Mouse (Mus musculus): ENCODE data around the gene Nfib.

Nfib gene

DNA sequence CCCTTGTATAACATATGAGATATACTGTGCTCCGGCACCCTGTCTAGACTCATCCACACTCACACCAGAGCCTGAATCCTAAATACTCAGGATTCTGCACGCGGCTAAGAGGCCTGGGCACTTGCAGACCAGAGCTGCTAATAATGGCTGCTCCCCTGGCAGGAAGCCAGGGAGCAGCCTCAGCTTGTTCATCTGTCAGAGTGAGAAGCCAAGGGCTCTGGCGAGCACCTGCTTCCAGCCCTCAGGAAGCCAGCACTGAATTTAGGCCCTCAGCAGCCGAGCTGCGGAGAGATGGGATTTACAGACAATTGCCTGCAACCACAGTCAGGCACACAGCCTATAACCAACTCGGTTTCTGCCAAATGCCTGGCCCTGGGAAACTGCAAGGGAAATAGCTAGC lies 15.3 kb downstream of the Nfib start:
- no peak for DNase-seq (ENCODE audit: low spot score)

DNA sequence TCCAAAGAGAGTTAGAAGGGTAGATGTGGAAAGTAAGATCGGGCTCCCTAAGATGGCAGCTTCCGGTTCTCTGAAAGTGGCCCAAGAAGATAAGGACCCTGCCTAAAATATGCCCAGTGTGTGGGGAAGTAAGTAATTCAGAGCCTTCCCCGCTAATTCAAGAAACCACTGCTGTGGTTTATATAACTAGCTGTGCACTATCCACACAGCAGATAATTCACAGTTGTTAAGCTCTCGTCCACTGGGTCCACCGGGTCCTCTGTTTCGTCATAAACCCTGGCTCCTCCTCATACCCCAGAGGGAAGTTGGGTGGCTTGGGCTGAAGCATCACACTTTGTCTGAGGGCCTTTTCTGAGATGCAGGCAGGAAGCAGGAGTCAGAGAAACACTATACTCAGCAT lies 19.5 kb downstream of the Nfib start:
- DNase-seq (ENCODE audit: low spot score) = no peak

DNA sequence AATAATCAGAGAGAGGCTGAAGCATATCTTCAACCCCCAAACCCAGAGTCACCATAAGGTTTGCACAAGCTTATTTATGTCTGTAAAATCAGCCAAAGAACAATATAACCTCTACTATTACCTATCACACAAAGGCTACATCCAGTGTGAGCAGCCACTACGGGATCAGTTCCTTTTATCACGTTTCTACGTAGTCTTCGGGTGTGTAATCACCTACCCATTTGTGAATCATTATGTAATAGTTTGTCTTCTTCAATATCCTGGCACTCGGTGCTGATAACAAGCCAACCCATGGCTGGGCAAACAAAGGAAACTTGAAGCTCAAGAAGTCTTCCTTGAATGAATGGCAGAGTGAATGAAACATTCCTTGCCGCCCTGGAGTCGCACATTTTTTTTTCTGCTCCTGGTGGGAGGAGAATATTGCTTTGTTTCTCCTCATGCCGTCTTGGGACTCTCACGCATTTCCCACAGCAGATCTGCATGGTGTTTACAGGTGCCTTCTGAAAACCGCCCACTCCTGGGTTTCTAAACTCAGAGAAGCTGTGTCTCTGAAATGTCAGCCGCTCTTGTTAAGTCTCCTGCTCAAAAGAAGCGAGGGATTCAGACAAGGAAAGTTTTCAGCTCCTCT lies 21.3 kb downstream of the Nfib start:
- no peak for DNase-seq (ENCODE audit: low spot score)

DNA sequence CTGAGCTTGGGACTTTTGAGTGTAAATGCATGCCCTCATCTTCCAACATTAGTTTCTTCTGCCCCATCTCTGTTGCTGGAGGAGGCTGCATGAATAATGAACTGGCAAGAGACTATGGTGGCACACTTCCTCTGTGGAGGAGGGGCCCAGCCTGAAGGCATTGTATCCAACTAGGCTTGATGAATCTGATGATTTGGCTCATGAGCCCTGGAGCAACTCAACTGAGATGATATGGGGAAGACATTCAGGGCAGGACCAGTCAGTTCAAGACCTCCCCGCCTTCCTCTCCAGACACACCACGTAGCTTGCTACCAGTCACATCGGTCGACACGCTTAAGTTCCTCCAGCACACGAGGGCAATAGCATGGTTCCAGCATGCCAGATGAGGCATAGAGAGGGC lies 22.0 kb downstream of the Nfib start:
- no peak for DNase-seq (ENCODE audit: low spot score)

DNA sequence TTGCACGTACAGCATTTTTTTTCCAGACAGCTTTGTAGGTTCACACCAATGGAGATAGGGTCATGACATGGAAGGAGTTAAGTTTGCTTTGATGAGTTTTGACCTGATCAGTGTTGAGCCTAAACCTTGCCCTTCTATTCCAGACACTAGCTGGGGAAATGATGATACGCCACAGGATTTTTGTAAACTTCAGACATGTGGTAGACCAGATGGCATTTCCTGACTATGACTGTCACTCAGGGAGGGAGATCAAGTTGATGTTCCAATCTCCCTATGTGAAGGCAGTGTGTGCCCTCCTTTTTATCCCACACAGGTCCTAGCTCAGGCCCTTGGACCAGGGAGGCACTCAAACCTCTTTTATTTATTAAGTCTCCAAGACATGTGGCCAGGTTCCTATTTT lies 29.4 kb downstream of the Nfib start:
- DNase-seq (ENCODE audit: low spot score) = no peak

DNA sequence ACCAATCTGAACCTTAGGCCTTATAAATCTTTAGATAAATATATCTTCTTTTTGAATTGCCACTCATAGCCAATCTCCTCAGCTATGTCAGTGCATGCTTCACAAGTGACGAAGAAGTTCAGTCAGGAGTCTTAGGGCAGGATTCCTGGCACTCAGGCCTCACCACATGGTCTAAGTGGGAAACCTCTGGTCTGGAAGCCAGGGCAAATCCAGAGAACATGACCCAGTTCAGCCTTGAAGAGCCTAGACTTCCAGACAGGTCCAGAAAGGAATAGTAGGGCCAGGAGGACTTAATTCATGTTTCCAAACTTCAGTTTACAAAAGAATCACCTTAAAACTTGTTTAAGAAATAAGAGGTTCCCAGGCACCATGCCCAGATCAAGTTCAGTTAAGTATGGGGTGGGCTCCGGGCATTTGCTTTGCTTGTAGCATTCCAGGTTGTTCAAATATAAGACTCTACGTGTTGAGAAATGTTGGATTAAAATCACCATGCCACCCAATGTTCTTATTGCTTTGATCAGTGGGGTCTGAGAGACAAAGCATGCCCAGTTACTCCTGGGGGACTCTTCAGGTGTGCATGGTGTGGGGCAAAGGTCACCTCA lies 38.2 kb downstream of the Nfib start:
- no peak for DNase-seq (ENCODE audit: low spot score)

DNA sequence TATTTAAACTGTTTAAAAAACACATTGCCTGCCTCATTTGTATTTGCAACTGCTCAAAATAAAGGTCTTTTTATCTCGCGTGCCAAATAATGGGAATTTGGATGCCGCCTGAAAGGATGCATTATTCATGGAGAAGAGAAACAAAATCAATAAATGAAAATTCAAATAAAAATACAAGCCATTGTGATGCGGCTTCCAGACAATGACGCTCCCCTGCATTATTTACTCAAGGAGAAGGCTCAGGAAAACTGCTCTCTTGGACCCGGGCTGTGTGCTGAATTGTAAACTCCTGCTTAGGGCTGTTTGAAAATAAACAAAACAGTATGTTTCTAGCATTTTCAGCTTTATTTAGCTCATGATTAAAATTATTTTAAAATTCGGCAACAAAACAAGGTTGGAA lies 41.1 kb downstream of the Nfib start:
- DNase-seq (ENCODE audit: low spot score) = no peak

DNA sequence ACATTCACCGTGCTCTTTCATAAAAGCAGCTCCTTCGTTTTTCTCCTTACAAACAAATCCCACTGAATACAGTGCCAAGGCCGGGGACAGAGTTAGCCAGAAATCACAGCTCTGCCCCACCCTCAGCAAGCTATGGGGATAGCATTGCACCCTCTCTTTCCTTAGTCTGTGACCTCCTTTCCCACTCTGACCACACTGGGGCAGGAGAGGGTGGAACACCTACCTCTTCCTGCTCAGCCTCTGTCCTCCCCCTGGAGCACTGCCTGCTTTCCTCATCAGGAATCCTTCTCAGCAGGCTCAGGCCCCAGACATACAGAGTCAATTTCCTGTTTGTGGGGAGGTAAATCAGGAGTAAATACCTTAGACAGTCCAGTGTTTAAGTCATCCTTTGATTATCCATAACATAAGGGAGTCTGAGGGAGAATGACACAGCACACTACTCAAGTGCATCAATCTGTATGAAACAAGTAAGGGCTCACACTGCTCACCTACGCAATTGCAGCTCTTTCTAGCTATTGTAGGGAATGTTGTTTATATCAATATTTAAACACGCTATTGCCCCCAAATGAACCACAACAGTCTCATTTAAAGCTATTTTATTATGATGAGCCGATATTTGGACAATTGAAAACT lies 41.7 kb downstream of the Nfib start:
- DNase-seq (ENCODE audit: low spot score) = no peak

DNA sequence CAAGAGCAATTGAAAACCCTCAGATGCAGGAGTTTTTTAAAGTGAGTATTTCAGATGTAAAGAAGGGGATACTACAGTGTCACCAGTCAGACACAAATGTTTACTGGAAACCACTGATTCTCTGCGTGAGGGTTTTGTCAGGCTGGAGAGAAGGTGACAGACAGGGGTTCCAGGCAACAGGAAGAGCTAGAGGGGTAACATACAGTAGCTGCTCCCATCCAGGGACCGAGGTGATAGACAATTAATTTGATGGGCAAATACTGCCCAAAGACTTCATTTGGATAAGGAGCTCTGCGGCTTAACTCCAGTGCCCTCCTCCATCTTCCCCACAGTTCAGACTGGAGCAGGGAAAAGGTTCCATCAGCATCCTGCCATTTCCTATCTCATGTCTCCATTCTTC lies 42.9 kb downstream of the Nfib start:
- DNase-seq (ENCODE audit: low spot score) = no peak

DNA sequence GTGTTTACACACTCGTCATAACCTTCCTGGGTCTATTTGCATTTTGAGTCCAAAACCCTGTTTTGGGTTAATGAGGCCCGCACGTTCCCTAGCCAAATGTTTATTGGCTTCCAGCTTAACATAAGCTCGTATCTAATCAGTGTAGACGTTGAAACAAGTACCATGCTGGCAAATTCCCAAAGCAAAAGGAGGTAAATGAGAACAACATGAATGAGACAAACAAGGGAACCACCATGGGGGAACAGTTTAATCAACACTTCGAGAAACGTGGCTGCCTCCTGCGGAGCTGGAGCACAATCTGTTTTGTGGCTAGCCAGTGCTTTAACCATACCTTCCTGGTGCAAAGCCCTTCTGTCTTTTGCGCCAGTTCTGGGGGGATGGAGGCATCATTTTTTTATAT lies 43.3 kb downstream of the Nfib start:
- no peak for DNase-seq (ENCODE audit: low spot score)

DNA sequence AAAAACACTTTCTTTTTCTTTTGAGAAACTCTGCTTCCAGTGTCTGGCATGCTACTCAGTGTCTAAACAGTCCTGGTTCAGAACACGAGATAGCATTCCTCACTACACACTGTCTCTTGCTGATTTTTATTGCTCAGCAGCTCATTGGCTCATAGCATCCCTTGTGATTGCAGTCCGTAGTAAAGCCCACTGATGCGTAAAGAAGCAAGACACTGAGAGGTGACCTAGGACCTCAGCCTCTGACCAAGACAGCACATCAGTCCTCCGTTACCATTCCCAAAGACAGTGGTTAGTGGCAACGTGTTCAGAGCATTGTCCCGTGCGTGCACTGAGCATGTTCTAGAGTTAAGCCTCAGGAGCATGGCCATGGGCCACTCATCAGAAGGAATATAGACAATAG lies 44.3 kb downstream of the Nfib start:
- DNase-seq (ENCODE audit: low spot score) = no peak

DNA sequence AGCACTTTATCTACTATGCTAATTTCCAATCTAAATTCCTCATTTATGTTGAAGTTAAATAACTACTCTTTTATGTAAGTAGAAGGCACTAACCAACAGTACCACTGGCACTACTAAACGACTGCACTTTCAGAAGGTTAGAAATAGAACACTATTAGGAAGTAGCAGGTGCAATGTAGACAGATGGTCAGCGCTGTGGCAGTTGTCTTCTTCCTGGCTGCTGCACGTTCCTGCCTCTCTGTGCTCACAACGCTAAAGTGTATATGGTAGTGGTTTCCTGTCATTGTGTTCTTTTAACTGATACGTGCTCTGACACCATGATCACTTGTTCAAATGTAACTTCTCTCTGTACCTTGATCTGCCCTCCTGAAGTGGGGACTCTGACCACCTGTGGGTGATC lies 59.9 kb downstream of the Nfib start:
- no peak for DNase-seq (ENCODE audit: low spot score)

DNA sequence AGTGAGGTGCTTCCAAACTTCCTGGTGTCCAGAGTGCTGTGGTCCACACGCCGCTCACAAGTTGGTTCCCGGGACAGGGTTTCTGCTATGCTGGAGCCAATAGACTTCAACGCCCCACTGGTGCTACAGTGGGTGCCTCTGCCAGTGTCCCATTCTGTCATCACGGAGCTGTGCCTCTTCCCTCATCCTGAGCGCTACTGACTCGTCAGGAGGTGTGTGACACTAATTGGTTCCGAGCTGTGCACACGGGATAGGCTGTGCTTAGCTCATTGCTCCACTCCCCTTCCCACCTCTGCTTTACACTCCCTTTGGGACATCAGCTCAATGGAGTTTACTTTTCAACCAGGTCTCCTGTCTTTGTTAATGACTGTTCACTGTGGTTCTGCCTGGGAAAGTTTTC lies 60.8 kb downstream of the Nfib start:
- DNase-seq (ENCODE audit: low spot score) = no peak

DNA sequence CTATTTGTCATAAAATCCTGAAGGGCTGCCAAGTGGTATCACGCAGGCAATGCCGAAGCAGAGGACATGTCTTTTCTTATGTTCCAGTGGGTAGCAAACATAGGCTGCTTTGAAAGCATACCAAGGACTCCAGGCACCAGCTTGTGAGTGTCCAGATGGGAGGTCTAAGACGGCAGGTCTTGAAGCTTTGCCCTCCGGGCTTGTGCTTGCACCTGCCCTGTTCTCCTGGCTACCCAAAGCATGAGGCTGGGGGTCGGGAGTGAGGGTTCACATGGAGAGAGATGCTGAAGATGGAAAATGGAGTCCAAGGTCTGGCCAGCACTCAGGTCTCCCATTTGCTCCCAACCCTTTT lies 61.8 kb downstream of the Nfib start:
- DNase-seq (ENCODE audit: low spot score) = no peak

DNA sequence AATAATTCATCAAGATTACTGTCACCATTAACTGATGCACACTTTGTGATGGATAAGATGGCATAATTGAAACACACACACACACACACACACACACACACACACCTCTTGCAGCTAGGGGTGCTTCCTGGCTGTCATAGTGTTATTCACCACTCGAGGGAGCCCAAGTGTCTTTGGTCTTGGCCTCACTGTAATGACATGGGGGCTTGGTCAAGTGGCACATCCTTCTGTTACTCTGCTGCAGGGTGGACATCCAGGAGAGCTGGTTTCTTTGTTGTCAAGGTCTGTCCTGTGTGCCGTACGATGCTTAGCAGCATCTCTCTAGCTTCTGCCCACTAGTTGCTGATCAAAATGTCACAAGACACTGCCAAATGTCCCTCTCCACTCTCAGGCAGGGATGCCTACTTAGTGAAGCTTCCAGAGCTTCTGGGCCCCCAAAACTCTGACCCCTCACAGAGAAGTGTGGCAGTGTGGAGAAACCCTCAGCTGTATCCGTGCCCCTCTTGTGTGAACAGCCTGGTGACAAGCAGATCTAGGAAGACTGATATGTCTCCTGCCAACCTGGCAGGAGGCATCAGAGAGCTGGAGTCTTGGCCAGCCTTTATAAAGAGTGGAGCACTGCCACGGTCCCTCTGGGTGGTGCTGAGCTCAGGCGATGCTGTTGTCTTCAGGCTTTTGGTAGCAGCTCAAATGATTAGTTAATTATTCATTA lies 62.4 kb downstream of the Nfib start:
- DNase-seq (ENCODE audit: low spot score) = no peak

DNA sequence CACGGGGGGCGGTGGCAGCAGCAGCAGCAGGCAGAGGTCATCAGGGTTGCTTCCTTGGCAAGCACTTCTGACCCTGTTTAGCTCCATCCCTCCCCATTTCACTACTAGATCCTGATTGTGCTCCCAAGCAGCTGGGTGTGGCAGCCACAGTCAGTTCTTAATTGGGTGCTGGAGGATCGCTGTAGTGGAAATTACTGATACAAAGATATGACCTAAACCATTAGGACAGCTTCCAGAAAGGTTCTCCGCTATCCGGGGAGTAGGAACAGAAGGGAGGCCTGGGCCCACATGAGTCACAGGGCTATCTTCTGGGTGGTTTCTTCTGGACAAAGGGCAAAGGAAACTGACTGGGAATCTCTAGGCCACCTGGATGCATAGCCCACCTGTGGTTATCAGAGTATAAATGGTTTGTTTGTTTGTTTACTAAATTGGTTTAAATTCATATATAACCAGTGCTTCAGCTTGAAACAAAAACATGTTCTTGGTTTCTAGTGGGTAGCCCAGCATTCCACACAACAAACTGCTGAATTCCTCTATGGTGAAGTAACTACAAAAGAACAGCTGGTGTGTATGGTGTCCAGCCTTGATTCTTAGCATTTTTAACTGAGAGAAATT lies 64.4 kb downstream of the Nfib start:
- no peak for DNase-seq (ENCODE audit: low spot score)

DNA sequence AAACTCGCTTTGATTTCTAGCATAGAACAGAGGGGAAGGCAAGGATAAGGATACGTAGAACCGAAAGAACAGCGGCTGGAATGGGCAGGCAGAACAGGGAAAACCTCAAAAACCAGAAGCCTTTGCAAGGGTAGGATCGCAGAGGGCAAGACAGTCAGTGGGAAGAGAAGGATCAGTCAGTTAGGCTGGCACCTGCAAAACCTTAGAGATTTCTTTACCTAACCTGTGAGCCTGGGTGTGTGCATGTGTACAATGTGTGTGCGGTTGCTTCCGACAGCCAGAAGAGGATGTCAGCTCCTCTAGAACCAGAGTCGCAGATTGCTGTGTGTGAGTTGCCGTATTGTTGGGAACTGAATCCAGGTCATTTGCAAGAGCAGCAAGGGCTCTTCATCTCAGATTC lies 67.3 kb downstream of the Nfib start:
- no peak for DNase-seq (ENCODE audit: low spot score)

DNA sequence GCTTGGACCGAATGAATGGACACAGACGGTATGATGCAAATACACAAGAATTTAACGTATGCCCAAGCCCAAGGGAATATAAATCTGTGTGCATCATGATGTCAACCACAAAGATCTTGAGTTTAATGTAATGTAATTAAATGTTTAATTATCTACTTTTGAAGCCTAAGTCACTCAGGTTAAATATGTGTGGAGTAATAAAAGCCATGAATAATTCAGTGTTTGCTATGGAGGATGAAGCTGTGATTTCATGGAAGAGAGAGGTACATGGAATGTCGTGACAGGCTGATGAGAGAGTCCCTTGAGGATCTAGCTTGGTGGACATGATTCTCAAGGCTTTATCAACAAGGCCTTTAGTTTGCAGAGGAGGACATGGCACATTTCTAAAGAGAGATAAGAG lies 67.9 kb downstream of the Nfib start:
- no peak for DNase-seq (ENCODE audit: low spot score)

DNA sequence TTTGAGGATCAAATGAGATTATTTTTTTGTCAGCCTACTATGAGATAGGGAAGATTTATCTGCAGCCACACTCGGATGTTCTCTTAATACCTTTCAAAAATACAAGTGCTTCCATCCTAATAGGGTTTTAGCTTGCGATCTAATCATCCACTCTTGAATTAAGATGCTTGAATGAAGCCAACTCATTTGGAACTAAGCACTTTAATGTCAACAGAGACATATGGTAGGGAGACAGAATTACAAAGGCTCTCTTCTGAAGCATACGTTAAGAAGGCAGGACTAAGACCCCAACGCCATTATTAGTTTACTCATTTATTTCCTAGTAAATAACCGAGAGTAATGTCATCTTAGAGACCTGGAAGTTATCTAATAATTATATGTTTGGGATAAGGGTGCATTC lies 68.9 kb downstream of the Nfib start:
- no peak for DNase-seq (ENCODE audit: low spot score)

DNA sequence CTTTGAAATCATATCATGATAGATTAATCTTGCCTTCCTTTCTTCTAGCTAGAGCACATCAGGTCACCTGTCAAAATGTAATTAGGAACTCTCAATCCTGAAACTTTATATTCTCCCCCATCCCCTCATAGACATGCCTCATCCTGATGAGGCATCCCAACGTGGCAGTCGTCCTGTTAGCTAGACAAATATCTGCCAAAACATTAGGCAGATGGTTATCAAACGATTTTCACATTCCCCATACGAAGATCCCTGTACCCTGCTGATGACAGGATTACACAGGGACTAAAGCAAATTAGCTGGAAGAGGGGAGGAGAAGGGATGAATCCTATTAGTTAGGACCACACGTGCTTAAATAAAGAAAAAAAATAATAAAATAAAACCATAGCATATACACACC lies 69.7 kb downstream of the Nfib start:
- DNase-seq (ENCODE audit: low spot score) = no peak

DNA sequence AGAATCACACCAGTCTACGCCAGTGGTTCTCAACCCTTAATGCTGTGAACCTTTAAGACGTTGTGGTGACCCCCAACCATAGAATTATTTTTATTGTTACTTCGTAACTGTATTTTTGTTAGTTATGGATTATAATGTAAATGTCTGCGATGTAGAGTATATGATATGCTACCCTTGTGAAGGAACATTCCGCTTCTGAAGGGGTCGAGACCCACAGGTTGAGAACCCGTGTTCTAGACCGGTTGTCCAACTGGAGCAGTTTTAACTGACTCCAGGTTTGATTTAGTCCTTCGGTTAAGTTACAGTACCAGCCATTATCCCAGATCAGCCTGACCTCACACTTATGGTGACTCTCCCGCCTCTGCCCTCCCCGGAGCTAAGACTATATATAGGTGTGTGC lies 70.4 kb downstream of the Nfib start:
- no peak for DNase-seq (ENCODE audit: low spot score)

DNA sequence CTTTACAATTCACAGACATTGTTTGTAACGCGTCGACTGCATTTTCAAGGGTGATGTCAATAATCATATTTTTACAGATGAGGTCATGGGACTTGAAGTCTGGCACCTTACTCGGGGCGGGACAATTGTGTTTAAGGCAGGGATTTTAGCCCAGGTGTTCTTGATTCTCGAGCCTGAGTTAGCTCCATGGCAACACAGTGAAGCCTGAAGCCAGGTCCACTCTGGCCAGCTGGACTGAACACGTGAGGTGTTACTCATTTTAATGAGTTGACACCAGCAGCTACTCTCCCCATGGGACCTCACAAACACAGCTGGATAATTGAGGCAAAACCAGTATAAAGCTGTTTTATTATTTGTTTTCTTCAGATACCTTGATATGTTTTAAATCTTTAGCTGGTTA lies 71.2 kb downstream of the Nfib start:
- DNase-seq (ENCODE audit: low spot score) = no peak

Data from ovary, postnatal 10 days (tissue).